Mouse (Mus musculus): ENCODE measurements around the gene Snap91. TPM values are rescaled to one million over a fixed set of nuclear protein-coding genes. Genes with fewer than 3 reads are reported as not detected.

Snap91 gene
- polyA plus RNA-seq, 1 experiment = 0.18 TPM

DNA sequence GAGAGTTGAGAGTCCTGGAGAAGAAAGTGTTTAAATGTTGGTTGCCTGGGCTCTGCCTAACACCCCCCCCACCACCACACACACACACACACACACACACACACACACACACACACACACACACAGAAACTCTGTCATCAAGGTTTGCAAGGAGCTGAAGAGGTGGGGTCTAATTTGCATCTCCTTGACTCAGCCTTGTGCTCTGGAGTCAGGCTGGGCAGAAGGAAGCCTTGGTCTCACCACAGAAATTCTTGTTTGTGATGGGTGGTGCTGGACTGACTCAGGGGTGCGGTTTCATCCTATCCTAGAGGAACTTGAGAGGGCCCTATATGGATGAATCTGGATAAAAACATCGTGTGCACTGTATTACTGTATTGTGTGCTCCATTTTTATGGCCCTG is 159.7 kb downstream of the Snap91 start:
- 78% methylated on average over 2 of the region's 2 CpGs for WGBS
- no peak overlapping the region for H3K4me3 ChIP-seq (replicated peaks; ENCODE audit: extremely low read depth, low read depth, low read length)
- no peak for TF ChIP-seq POLR2A (IDR thresholded peaks at IDR 0.05; ENCODE audit: borderline replicate concordance, extremely low read depth, low read depth, low read length)
- TF ChIP-seq CTCF (IDR thresholded peaks at IDR 0.05; ENCODE audit: insufficient read depth, low read length) = no peak
- no peaks in the 10 kb centered on the region for H3K4me1 ChIP-seq (ENCODE audit: control insufficient read depth, insufficient read depth, low read length)
- no peak for DNase-seq

DNA sequence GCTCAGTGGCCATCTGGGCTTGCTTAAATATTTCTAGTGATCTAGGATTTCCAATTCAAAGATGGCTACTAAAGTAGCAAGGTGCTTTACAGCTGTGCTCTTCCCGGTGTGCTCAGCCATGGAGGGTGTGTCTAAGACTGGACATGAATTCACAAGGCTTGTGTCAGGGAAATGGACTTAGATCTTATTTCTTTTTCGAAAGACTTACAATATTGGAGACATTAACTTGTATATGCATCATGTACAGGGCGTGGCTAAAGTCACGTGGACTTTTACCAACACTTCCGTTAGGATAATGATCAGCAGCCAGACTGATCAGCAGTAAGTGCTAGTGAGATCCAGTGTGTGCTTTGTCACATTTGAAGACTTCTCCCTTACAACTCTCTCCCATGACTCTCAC is 160.2 kb downstream of the Snap91 start:
- Histone ChIP-seq H3K4me1 (ENCODE audit: control insufficient read depth, insufficient read depth, low read length) (no peaks in the 10 kb centered on the region), H3K4me3 (replicated peaks; ENCODE audit: extremely low read depth, low read depth, low read length) (no peak overlapping the region)
- WGBS = 84% methylated on average over 5 of the region's 5 CpGs
- TF ChIP-seq CTCF (IDR thresholded peaks at IDR 0.05; ENCODE audit: insufficient read depth, low read length) = no peak
- no peak for TF ChIP-seq POLR2A (IDR thresholded peaks at IDR 0.05; ENCODE audit: borderline replicate concordance, extremely low read depth, low read depth, low read length)
- no peak for DNase-seq

DNA sequence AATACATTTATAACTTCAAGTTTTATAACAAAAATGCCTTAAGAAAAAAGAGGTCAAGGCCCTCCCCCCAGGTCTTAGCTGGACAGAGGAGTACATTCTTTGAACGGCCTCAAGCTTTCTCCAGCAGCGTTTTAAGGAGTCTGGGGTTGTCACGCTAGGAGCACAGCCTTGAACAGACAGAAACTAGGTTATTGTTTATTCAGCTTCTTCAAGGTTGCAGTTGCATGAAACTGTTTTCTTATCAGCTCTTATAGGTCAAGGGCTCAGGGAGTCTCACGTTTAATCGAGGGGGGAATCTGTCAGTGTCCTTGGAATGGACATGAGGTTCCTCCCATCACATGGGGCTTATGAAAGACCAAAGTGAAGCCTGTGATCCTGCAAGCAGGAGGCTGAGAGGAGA is 163.3 kb downstream of the Snap91 start:
- no peak for DNase-seq
- no peak overlapping the region for H3K4me3 ChIP-seq (replicated peaks; ENCODE audit: extremely low read depth, low read depth, low read length)
- no peaks in the 10 kb centered on the region for H3K4me1 ChIP-seq (ENCODE audit: control insufficient read depth, insufficient read depth, low read length)
- TF ChIP-seq CTCF (IDR thresholded peaks at IDR 0.05; ENCODE audit: insufficient read depth, low read length) (no peak), POLR2A (IDR thresholded peaks at IDR 0.05; ENCODE audit: borderline replicate concordance, extremely low read depth, low read depth, low read length) (no peak)
- 51% methylated on average over 5 of the region's 5 CpGs for WGBS

DNA sequence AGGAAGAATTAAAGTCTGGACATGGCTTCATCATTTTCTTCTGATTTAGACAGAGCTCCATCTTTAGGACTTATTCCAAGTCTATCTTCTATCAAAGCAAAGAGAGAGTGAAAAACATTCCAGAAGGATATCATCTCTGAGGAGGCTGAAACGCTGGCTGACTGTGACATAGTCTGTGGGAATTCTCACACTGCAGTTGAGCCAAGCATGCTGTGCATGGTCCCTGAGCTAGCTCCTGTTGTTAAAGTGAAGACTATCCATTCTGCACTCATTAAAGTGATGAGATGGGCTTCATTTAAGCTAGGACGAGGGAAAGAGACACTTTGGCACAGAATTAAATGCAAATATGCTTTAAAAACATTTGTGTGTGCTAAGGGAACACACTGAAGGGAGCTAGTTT is 163.9 kb downstream of the Snap91 start:
- Histone ChIP-seq H3K4me1 (ENCODE audit: control insufficient read depth, insufficient read depth, low read length) (no peaks in the 10 kb centered on the region), H3K4me3 (replicated peaks; ENCODE audit: extremely low read depth, low read depth, low read length) (no peak overlapping the region)
- DNase-seq = no peak
- 43% methylated on average over 2 of the region's 2 CpGs for WGBS
- no peak for TF ChIP-seq POLR2A (IDR thresholded peaks at IDR 0.05; ENCODE audit: borderline replicate concordance, extremely low read depth, low read depth, low read length)
- no peak for TF ChIP-seq CTCF (IDR thresholded peaks at IDR 0.05; ENCODE audit: insufficient read depth, low read length)

Other genes starting within 250 kb of the Snap91 start
- gene Me1, start 184.7 kb downstream of the Snap91 start, polyA plus RNA-seq (2012; rRNA removed) = 33.8 and 62.8 TPM in 2 replicates
- gene Prss35, start 137.0 kb downstream of the Snap91 start, polyA plus RNA-seq (2012; rRNA removed) = 0.44 and 1.0 TPM in 2 replicates
- gene Ripply2, start 134.9 kb upstream of the Snap91 start, polyA plus RNA-seq (2012; rRNA removed) = not detected in 2 replicates
- 7.7 and 9.0 TPM in 2 replicates for gene Cyb5r4, start 141.4 kb upstream of the Snap91 start, polyA plus RNA-seq (2012; rRNA removed)